In the genomic region with DNA sequence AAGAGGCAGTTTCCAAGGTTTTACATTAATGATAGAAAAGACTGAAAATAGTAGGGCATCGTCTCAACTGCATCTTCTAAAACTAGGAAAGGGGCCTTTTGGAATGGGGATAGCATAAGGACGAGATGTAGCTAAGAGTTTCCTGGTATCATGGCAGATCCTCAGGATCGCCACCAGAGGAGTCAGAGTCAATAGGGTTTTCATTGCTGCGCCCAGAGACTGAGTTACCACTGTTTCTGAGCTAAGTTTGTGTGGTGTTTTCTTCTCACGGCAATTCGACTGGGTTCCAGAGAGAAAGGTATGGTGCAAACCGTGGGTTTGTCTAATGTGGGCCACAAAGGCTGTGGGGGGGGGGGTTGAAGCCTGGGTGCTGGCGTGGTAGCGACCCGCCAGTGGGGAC, we compare ENCODE assay signal across 25 mouse cellular contexts. TPM values are rescaled to one million over a fixed set of nuclear protein-coding genes. Genes with fewer than 3 reads are reported as not detected.
DNase-seq lines count a peak whose midpoint lies in the region; ATAC-seq and TF ChIP-seq lines count a peak whose summit lies in the region.
"Had no signal": no experiment of that assay in that cellular context is flagged by ENCODE, and none has a peak within 500 bp of the region (broad histone marks: within the 10 kb centered on the region; RNA-seq: fewer than 3 reads in every experiment).

No protein-coding gene starts in this region.

- H3K27me3 ChIP-seq in E14TG2a.4 (ENCODE audit: insufficient read depth, low read length): no peaks in the 10 kb centered on the region
- H3K27me3 ChIP-seq: embryonic facial prominence, embryonic 12.5 days; forebrain, embryonic 12.5 days; Patski had no signal

- H3K4me1 ChIP-seq in E14TG2a.4 (replicated peaks; ENCODE audit: low read depth, low read length): peaks cover 18% of the 10 kb centered on the region
- H3K4me1 ChIP-seq: embryonic facial prominence, embryonic 10.5 days; embryonic facial prominence, embryonic 12.5 days; forebrain, embryonic 10.5 days; forebrain, embryonic 12.5 days had no signal

- no peak for ATAC-seq in erythroblast, adult 5-6 weeks (replicated peaks; ENCODE audit: low FRiP score, poor library complexity, severe bottlenecking)
- ATAC-seq: activated CD4-positive, CD25-positive, alpha-beta regulatory T cell, adult 4 months; forebrain, embryonic 14.5 days; forebrain, embryonic 16.5 days; Patski had no signal

- H3K9me3 ChIP-seq in E14TG2a.4 (ENCODE audit: low read length): no peaks in the 10 kb centered on the region
- H3K9me3 ChIP-seq: embryonic facial prominence, embryonic 10.5 days; embryonic facial prominence, embryonic 12.5 days; forebrain, embryonic 10.5 days; forebrain, embryonic 12.5 days; G1E had no signal

- H3K36me3 ChIP-seq in E14TG2a.4 (ENCODE audit: insufficient read depth, low read length): peaks cover 48% of the 10 kb centered on the region

- 0 out of 2 replicates have a peak overlapping the region, but pooled peaks have one; percentile 17 for H3K4me3 ChIP-seq in E14TG2a.4 (replicated peaks; ENCODE audit: low read length)
- H3K4me3 ChIP-seq: embryonic facial prominence, embryonic 10.5 days; embryonic facial prominence, embryonic 12.5 days; erythroblast, embryonic 14.5 days; forebrain, embryonic 10.5 days; forebrain, embryonic 12.5 days had no signal

- peak; percentile 9; the same call in 1 of the 2 replicates for TF ChIP-seq CTCF in E14TG2a.4 (conservative IDR thresholded peaks at IDR 0.05; ENCODE audit: low read length)

- DNase-seq in ES-CJ7 (ENCODE audit: low read depth, low spot score) (peak; percentile 57), R1 (ENCODE audit: low read depth, low spot score) (peak; percentile 53)
- no peak for DNase-seq in layer of hippocampus, postnatal 25 days (ENCODE audit: extremely low spot score in 1 of 2, low spot score in 1 of 2)
- DNase-seq in layer of hippocampus, postnatal 14 days (ENCODE audit: low spot score in 2 of 2): no peak
- DNase-seq: adrenal gland, adult 8-10 months; adrenal gland, postnatal 14 days; adrenal gland, postnatal 36 days; cerebellum, adult 11-12 months; cerebellum, adult 2 months; cerebellum, adult 9-10 months; cerebellum, postnatal 10 days; cerebellum, postnatal 25 days had no signal

RNA-seq across cellular contexts. Expression of gene Pla2g10, which starts 26.1 kb away (rescaled TPM):
- total RNA-seq in layer of hippocampus, postnatal 25 days (2021): not detected
- total RNA-seq in layer of hippocampus, postnatal 14 days (2021): not detected
- total RNA-seq in erythroblast, adult 5-6 weeks (2015; ENCODE audit: low replicate concordance): not detected in 2 replicates
- total RNA-seq in erythroblast, adult 5-6 weeks (2017; ENCODE audit: low replicate concordance): not detected in 2 replicates
- total RNA-seq: adrenal gland, adult 18-20 months; adrenal gland, adult 8-10 months; adrenal gland, postnatal 14 days; adrenal gland, postnatal 36 days; G1E had no signal

RNA-seq across cellular contexts. Expression of gene 3110001I22Rik, which starts 32.9 kb away (rescaled TPM):
- 1 to 10 TPM; 3.5 to 3.6 TPM for total RNA-seq in layer of hippocampus, postnatal 25 days (2021)
- 1 to 10 TPM; 3.1 to 4.2 TPM for total RNA-seq in layer of hippocampus, postnatal 14 days (2021)
- 1.5 and 3.6 TPM in 2 replicates for total RNA-seq in erythroblast, adult 5-6 weeks (2015; ENCODE audit: low replicate concordance)
- total RNA-seq in erythroblast, adult 5-6 weeks (2017; ENCODE audit: low replicate concordance): 6.0 and 6.3 TPM in 2 replicates

RNA-seq across cellular contexts. Expression of gene Bfar, which starts 33.0 kb away (rescaled TPM):
- 10 to 100 TPM; 35.0 to 40.4 TPM for total RNA-seq in layer of hippocampus, postnatal 25 days (2021)
- 10 to 100 TPM; 44.9 to 46.0 TPM for total RNA-seq in layer of hippocampus, postnatal 14 days (2021)
- total RNA-seq in erythroblast, adult 5-6 weeks (2015; ENCODE audit: low replicate concordance): 10.4 and 12.5 TPM in 2 replicates
- 9.8 and 10.6 TPM in 2 replicates for total RNA-seq in erythroblast, adult 5-6 weeks (2017; ENCODE audit: low replicate concordance)

RNA-seq across cellular contexts. Expression of gene Parn, which starts 36.7 kb away (rescaled TPM):
- total RNA-seq in layer of hippocampus, postnatal 25 days (2021): 10 to 100 TPM; 26.7 to 27.1 TPM
- total RNA-seq in layer of hippocampus, postnatal 14 days (2021): 10 to 100 TPM; 27.7 to 30.8 TPM
- total RNA-seq in erythroblast, adult 5-6 weeks (2015; ENCODE audit: low replicate concordance): 2.9 and 3.1 TPM in 2 replicates
- total RNA-seq in erythroblast, adult 5-6 weeks (2017; ENCODE audit: low replicate concordance): 8.5 and 8.7 TPM in 2 replicates

Comparison
In these comparisons a context has a peak if more than half of its experiments do, and no peak if none do; other contexts are left out.
1. DNase-seq: peak in ES-CJ7 (single experiment) and R1 (single experiment); none in layer of hippocampus, postnatal 25 days (0 of 2) and layer of hippocampus, postnatal 14 days (0 of 2).